Mouse (Mus musculus) cortical plate, adult 2 months (tissue): ENCODE data around the gene Olfr1368.

Source experiments
- CTCF ChIP-seq: fragments of 200-500 bp; IDR thresholded peaks from 2 replicates; pipeline ENCODE4 v1.5.1; 2011; ENCODE audit warnings: mild to moderate bottlenecking, control low read depth, low read length; ENCODE audit not compliant: insufficient read depth; ENCODE audit errors: extremely low read depth
- POLR2A ChIP-seq: fragments of 200-500 bp; IDR thresholded peaks from 2 replicates; pipeline ENCODE4 v1.6.1; 2011; ENCODE audit warnings: mild to moderate bottlenecking, low read length, control low read depth; ENCODE audit not compliant: insufficient read depth; ENCODE audit errors: extremely low read depth

- no peak for TF ChIP-seq CTCF
- no peak for TF ChIP-seq POLR2A
Observed at GRCm38 (mm10) chr13:21160041-21160511, 14.4 kb upstream of the Olfr1368 start.
